Mouse (Mus musculus): ENCODE data around the gene Clybl.

- no peak for TF ChIP-seq CTCF (conservative IDR thresholded peaks at IDR 0.05; ENCODE audit: insufficient read depth, insufficient read length, low read depth, low read length)
- TF ChIP-seq POLR2A (IDR thresholded peaks at IDR 0.05; ENCODE audit: low read depth, low read length) = no peak
Measured at GRCm38 (mm10) chr14:122189901-122190300, 8.4 kb downstream of the Clybl start.
